Mouse (Mus musculus) heart, adult 2 months (tissue): Measurements from ENCODE around the gene Prrg1.

Experiments used
- CTCF ChIP-seq: fragments of 200-600 bp; IDR thresholded peaks from 2 replicates; pipeline ENCODE4 v1.8.1; 2022; ENCODE audit warnings: antibody characterized with exemption, mild to moderate bottlenecking, moderate library complexity
- POLR2A ChIP-seq: fragments of 200-500 bp; IDR thresholded peaks from 2 replicates; pipeline ENCODE4 v1.6.1; 2011; ENCODE audit warnings: mild to moderate bottlenecking, low read depth, low read length, control low read depth; ENCODE audit not compliant: insufficient read depth

GRCm38 (mm10) chrX:78518301-78518700 lies 65.4 kb downstream of the Prrg1 start:
- no peak for TF ChIP-seq CTCF
- no peak for TF ChIP-seq POLR2A
